Mouse (Mus musculus): ENCODE data around the gene B3gnt8. TPM values are rescaled to one million over a fixed set of nuclear protein-coding genes. Genes with fewer than 3 reads are reported as not detected.

The B3gnt8 gene
- 7.9 and 10.2 TPM in 2 replicates for polyA plus RNA-seq (2012; rRNA removed)

DNA sequence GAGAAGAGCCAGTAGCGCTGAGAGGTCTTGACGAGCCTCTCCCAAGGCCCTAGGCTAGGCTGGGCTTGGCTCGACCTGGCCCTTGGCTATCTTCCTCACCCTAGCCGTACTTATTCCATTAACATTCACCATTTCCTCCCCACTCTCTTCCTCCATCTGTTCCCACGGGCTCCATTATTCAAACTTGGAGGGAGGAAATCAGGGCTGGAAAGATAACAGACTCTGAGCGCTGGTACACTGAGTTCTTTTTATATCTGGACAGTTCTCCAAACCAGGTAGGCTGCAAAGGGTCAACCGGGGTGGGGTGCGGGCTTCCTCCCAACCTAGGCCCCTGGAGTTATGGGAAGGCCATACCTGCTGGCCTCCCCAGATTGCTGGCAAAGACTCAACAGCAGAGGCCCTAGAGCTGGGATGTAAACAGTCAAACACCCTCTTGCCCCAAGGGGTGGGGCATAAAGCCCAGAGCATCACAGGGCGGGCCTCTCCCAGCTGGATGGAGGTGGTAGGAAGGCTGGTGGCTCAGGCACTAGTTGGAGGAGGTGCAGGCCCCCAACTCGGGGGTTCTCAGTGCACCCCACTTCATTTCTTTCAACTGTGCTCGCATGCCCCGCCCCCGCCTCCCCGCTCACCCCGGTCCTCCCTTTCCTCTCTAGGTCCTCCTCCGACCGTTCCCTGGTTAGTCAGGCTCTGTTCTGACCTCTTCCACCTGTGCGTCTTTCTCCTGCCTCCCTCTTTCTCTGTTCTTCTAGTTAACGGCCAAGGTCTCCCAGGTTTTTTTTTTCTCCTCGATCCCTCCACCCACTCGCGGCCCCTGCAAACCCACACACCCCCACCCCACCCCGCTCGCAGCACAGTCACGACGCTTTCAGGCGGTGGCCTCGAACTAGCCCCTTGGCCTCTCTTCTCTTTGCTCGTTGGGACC is at the start of gene B3gnt8:
TSS of gene B3gnt8 (plus strand) at position 146 of the 922 bp plus-strand sequence.

DNA sequence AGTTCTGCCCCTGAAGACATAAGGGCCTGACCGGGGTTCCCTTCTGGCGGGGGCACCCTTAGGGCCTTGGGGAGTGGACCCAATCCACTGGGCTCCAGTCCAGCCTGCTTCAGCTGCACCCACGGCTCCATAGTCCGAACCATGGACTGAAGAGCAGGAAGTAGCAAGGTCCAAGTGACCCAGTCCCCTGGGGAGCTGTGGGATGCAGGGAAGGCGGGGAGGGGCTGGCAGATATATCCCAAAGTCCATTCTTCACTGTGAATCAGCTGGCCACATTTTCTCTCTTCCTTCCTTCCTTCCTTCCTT is 10.8 kb upstream of the B3gnt8 start, which contains the start of gene Erich4:
TSS of gene Erich4 (minus strand) at position 187 of the 306 bp plus-strand sequence.

DNA sequence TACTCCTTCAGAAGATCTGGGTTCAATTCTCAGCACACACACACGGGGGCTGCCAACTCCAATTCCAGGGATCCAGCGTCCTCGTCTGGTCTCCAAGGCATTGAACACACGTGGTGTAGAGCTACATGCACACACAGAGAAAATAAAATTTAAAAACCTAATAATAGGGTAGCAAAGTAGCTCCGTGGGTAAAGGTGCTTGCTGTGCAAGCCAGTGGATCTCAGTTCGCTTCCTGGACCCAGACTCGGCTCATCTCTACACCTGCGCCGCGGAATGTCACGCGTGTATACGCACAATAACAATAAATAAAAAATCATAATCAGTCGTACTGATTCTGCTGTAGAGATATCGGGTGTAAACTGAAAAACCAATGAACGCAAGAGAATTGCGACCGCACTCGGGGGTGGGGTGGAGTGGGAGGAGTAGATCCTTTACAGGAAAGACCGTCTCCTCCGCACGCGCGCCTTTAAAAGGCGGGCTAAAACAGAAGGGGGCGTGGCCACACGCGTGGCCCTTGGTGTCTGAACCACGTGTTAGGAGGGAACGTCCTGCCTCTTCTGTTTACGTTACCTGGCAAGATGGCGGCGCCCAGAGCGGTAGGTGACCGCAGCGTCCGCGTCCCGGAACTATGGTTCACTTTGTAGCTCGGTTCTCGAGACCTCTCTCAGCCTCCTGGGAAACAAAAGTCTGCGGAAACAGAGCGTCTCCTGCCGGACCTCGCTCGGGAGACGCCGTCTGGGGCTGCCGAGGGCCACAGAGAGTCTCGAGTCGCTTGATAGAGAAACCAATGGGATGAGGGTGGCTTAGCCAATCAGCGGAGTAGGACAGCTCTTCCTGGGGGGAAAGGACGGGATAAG is 7.4 kb upstream of the B3gnt8 start, which contains the start of gene Dmac2:
TSS of gene Dmac2 (plus strand) at position 550 of the 857 bp plus-strand sequence.

DNA sequence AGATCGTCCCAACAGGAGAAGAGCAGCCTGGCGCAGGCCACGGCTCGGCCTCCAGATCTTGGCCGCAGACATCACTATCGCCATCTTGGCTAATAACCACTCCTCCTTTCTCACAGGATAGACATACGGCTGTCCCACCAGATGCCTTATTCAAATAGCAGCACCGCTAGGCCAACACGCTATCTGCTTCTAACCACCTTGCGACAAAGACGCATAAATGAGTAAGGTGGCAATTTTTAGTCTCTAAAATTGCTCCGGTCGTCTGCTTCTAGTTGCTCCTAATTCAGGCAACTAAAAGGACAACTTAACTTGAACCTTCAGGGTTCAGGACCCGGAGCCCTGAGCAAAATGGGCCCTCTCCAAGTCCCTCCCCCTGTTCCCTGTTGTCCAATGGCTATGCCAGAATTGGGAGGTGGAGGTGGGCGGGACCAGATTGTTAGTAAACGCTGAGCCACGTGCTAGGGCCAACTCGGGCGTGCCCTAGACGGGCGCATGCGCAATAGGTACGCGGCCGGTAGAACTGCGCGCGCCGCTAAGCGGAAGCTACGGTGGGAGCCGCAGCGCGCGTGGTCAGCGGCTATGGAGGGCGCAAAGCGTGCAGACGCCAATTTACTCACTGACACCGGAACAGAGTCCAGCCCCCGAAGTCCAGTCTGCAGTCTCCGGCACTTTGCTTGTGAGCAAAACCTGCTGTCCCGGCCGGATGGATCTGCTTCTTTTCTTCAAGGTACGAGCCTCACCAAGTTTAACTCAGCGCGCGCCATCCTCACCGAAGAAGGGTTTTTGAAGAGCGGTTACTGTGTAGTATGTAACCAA is 32.4 kb downstream of the B3gnt8 start, which contains the start of the genes Bckdha and Exosc5:
TSS of gene Bckdha (minus strand) at position 325 of the 816 bp plus-strand sequence.
TSS of gene Exosc5 (plus strand) at position 508 of the 816 bp plus-strand sequence.

DNA sequence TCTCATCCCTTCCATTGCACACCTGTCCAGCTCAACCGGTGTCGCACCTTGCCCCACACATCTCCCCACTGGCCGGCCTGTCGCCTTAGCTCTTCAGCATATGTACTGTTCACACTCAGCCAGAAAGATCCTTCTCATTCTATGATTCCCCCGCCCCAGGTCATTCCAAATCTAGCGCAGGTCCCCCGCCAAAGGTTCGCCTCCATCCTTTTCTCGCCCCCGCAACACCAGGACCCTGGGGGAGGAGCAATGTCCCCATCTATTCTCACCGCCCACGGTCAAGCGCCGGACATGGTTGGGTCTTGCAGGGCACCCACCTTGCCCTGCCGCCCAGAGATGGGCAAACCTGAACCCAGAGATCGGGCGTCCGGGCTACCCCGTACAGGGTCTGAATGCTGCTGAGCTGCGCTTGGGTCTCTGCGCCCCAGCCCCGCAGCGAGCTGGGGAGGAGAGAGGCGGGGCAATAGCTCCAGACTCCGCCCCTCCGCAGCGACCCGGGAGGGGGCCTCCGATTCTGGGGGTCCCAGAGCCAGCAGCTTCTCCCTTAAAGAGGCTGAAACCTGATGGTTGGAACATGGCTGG is 48.4 kb downstream of the B3gnt8 start, which contains the start of gene Tmem91:
TSS of gene Tmem91 (minus strand) at position 448 of the 582 bp plus-strand sequence.

DNA sequence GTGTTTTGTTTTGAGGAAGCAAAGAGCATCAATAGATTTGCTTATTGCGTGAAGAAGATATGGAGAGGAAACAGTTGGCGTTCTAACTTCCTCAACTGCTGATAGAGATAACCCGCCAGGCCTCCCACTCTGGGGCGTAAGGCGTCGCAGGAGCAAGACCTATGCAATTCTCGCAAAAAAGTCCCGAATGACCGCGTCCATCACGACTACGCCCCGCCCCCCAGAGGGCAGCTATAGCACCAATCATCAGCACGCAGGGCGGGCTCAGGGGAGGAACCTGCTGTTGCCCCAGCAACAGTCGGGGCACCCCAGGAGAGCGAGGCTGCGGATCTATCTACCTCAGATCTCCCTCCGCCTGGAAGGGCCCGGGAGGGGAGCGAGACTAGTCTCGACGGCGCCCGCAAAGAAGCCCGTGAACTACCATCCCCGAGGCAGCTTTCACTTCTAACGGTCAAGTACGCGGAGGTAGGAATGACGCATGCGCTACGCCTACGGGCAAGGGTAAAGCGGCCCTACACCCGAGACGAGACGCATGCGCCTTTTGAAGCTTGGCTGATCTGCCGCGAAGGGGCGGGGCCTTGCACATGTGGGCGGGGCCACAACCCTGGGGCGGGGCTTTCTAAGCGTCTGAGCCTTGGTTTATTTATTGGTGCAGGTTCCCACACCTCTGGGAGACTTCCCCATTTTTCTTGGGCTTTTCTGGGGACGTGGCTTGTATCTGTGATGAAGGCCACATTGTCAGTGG is 54.2 kb downstream of the B3gnt8 start, which contains the start of gene B9d2:
TSS of gene B9d2 (plus strand) at position 267 of the 745 bp plus-strand sequence.

Other genes with a start within 250 kb of the B3gnt8 start
- gene Lipe, start 227.9 kb upstream of the B3gnt8 start, polyA plus RNA-seq (2012; rRNA removed): 26.7 and 31.7 TPM in 2 replicates
- gene Cxcl17, start 213.8 kb upstream of the B3gnt8 start, polyA plus RNA-seq (2012; rRNA removed): 73.0 and 75.1 TPM in 2 replicates
- 4.1 and 5.9 TPM in 2 replicates for gene Ceacam1, start 149.1 kb upstream of the B3gnt8 start, polyA plus RNA-seq (2012; rRNA removed)
- gene Ceacam2, start 86.8 kb upstream of the B3gnt8 start, polyA plus RNA-seq (2012; rRNA removed): not detected in 2 replicates
- gene Erich4, start 10.8 kb upstream of the B3gnt8 start, polyA plus RNA-seq (2012; rRNA removed): not detected in 2 replicates
- gene Dmac2, start 7.2 kb upstream of the B3gnt8 start, polyA plus RNA-seq (2012; rRNA removed): 43.1 and 44.3 TPM in 2 replicates
- gene Bckdha, start 32.3 kb downstream of the B3gnt8 start, polyA plus RNA-seq (2012; rRNA removed): 233 and 278 TPM in 2 replicates
- gene Exosc5, start 32.5 kb downstream of the B3gnt8 start, polyA plus RNA-seq (2012; rRNA removed): 50.2 and 58.9 TPM in 2 replicates
- 0.14 and 0.45 TPM in 2 replicates for gene Tmem91, start 48.5 kb downstream of the B3gnt8 start, polyA plus RNA-seq (2012; rRNA removed)
- gene B9d2, start 54.1 kb downstream of the B3gnt8 start, polyA plus RNA-seq (2012; rRNA removed): 16.9 and 24.4 TPM in 2 replicates
- 11.9 and 17.6 TPM in 2 replicates for gene Tgfb1, start 60.3 kb downstream of the B3gnt8 start, polyA plus RNA-seq (2012; rRNA removed)
- 33.8 and 34.5 TPM in 2 replicates for gene Ccdc97, start 92.4 kb downstream of the B3gnt8 start, polyA plus RNA-seq (2012; rRNA removed)
- 19.3 and 19.7 TPM in 2 replicates for gene Hnrnpul1, start 128.1 kb downstream of the B3gnt8 start, polyA plus RNA-seq (2012; rRNA removed)
- gene Axl, start 162.1 kb downstream of the B3gnt8 start, polyA plus RNA-seq (2012; rRNA removed): 24.4 and 24.7 TPM in 2 replicates
- gene Cyp2s1, start 190.3 kb downstream of the B3gnt8 start, polyA plus RNA-seq (2012; rRNA removed): 302 and 325 TPM in 2 replicates

Measured in stomach, adult 2 months (tissue).